Mouse (Mus musculus): ENCODE measurements around the gene Comtd1.

Gene Comtd1

GRCm38 (mm10) chr14:21841819-21842592 is 6.8 kb downstream of the Comtd1 start:
- in situ Hi-C loops (cut with MboI; ENCODE audit: unreplicated experiment in 2 of 2), result no loop called here

GRCm38 (mm10) chr14:21838336-21839017 is 10.3 kb downstream of the Comtd1 start:
- in situ Hi-C loops (cut with MboI; ENCODE audit: unreplicated experiment in 2 of 2), result no loop called here

GRCm38 (mm10) chr14:21831830-21832403 is 16.9 kb downstream of the Comtd1 start:
- in situ Hi-C loops (cut with MboI; ENCODE audit: unreplicated experiment in 2 of 2), result no loop called here

GRCm38 (mm10) chr14:21830876-21831767 is 17.7 kb downstream of the Comtd1 start:
- in situ Hi-C loops (cut with MboI; ENCODE audit: unreplicated experiment in 2 of 2), result no loop called here

- in situ Hi-C loops (cut with MboI; ENCODE audit: unreplicated experiment in 2 of 2), result loop anchor here in 1 of 2 experiments (5.0 kb wide), 1 partner anchor 74 kb away; the partner anchor contains the start of genes Dusp13 and Samd8
These were observed 22.8 kb downstream of the Comtd1 start for GRCm38 (mm10) chr14:21825786-21826491.

- in situ Hi-C loops (cut with MboI; ENCODE audit: unreplicated experiment in 2 of 2), result loop anchor here in 1 of 2 experiments (5.0 kb wide), 1 partner anchor 73 kb away; the partner anchor contains the start of genes Dusp13 and Samd8
These were observed 23.8 kb downstream of the Comtd1 start, which contains the start of gene Vdac2 for GRCm38 (mm10) chr14:21824938-21825337. Vdac2 (plus strand) TSS chr14:21825238.

- in situ Hi-C loops (cut with MboI; ENCODE audit: unreplicated experiment in 2 of 2), result no loop called here
These were observed 24.9 kb downstream of the Comtd1 start for GRCm38 (mm10) chr14:21823897-21824296.

- in situ Hi-C loops (cut with MboI; ENCODE audit: unreplicated experiment in 2 of 2), result no loop called here
These were observed 25.9 kb downstream of the Comtd1 start for GRCm38 (mm10) chr14:21822795-21823374.

- in situ Hi-C loops (cut with MboI; ENCODE audit: unreplicated experiment in 2 of 2), result no loop called here
These were observed 26.5 kb downstream of the Comtd1 start for GRCm38 (mm10) chr14:21822307-21822706.

GRCm38 (mm10) chr14:21820880-21821505 is 27.8 kb downstream of the Comtd1 start:
- in situ Hi-C loops (cut with MboI; ENCODE audit: unreplicated experiment in 2 of 2), result no loop called here

- in situ Hi-C loops (cut with MboI; ENCODE audit: unreplicated experiment in 2 of 2), result no loop called here
These were observed 31.3 kb downstream of the Comtd1 start for GRCm38 (mm10) chr14:21817453-21817852.

GRCm38 (mm10) chr14:21816255-21816654 is 32.5 kb downstream of the Comtd1 start:
- in situ Hi-C loops (cut with MboI; ENCODE audit: unreplicated experiment in 2 of 2), result no loop called here

- in situ Hi-C loops (cut with MboI; ENCODE audit: unreplicated experiment in 2 of 2), result loop anchor here (5.0 kb wide), 1 partner anchor 38 kb away; no protein-coding TSS in a partner anchor
These were observed 34.2 kb downstream of the Comtd1 start for GRCm38 (mm10) chr14:21814606-21815005.

- in situ Hi-C loops (cut with MboI; ENCODE audit: unreplicated experiment in 2 of 2), result loop anchor here (5.0 kb wide), 1 partner anchor 38 kb away; no protein-coding TSS in a partner anchor
These were observed 34.9 kb downstream of the Comtd1 start for GRCm38 (mm10) chr14:21813847-21814246.

- in situ Hi-C loops (cut with MboI; ENCODE audit: unreplicated experiment in 2 of 2), result loop anchor here (5.0 kb wide), 1 partner anchor 39 kb away; no protein-coding TSS in a partner anchor
These were observed 35.6 kb downstream of the Comtd1 start for GRCm38 (mm10) chr14:21813216-21813615.

- in situ Hi-C loops (cut with MboI; ENCODE audit: unreplicated experiment in 2 of 2), result loop anchor here (5.0 kb wide), 1 partner anchor 40 kb away; no protein-coding TSS in a partner anchor
These were observed 36.1 kb downstream of the Comtd1 start for GRCm38 (mm10) chr14:21812590-21813162.

GRCm38 (mm10) chr14:21811744-21812393 is 36.9 kb downstream of the Comtd1 start:
- in situ Hi-C loops (cut with MboI; ENCODE audit: unreplicated experiment in 2 of 2), result loop anchor here (5.0 kb wide), 1 partner anchor 40 kb away; no protein-coding TSS in a partner anchor

- in situ Hi-C loops (cut with MboI; ENCODE audit: unreplicated experiment in 2 of 2), result loop anchor here (5.0 kb wide), 1 partner anchor 41 kb away; no protein-coding TSS in a partner anchor
These were observed 37.5 kb downstream of the Comtd1 start for GRCm38 (mm10) chr14:21811301-21811700.
